Mouse (Mus musculus): ENCODE results near the gene Fign. TPM values are rescaled to one million over a fixed set of nuclear protein-coding genes. Genes with fewer than 3 reads are reported as not detected.

Gene Fign
- polyA plus RNA-seq, 1 experiment, result not detected

- no peak for TF ChIP-seq GATA1 (IDR thresholded peaks at IDR 0.05; ENCODE audit: low read length)
These were observed 166.8 kb downstream of the Fign start for GRCm38 (mm10) chr2:63931041-63931440.

GRCm38 (mm10) chr2:63926481-63927097, 171.2 kb downstream of the Fign start:
- no peak for TF ChIP-seq GATA1 (IDR thresholded peaks at IDR 0.05; ENCODE audit: low read length)

- no peak for TF ChIP-seq GATA1 (IDR thresholded peaks at IDR 0.05; ENCODE audit: low read length)
These were observed 172.1 kb downstream of the Fign start for GRCm38 (mm10) chr2:63925721-63926235.
